ENCODE assay signal across 17 mouse cellular contexts in the genomic region with DNA sequence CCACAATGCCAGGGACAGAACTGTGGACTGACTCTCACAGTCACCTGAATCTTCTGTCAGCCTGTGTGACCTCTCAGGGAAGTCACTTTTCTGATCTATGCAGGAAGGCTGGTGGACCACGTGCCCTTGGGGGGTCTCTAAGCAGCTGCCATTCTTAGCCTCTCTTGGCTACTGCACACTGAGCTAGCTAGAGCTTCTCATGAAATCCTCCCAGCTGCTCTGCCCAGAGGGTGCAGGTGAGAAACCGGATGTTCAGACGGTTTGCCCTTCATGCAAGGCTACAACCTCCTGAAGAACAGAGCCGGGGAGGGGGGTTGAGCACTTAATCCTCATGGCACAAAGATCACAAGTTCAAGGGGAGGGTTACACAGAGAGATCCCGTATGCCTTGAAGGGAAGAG. TPM values are rescaled to one million over a fixed set of nuclear protein-coding genes. Genes with fewer than 3 reads are reported as not detected.
A peak's percentile ranks its signal among the peaks of the same experiment; 100 is the strongest.
DNase-seq lines count a peak whose midpoint lies in the region; ATAC-seq and TF ChIP-seq lines count a peak whose summit lies in the region.
"Had no signal": no experiment of that assay in that cellular context is flagged by ENCODE, and none has a peak within 500 bp of the region (broad histone marks: within the 10 kb centered on the region; RNA-seq: fewer than 3 reads in every experiment).

No protein-coding gene starts in this region.

- no peak for TF ChIP-seq CTCF in thymus, adult 2 months (IDR thresholded peaks at IDR 0.05; ENCODE audit: borderline replicate concordance, control insufficient read depth, extremely low read depth, insufficient read depth, low read length, poor library complexity)

- H3K4me2 ChIP-seq in kidney, embryonic 15.5 days: no peak overlapping the region
- H3K4me2 ChIP-seq in midbrain, embryonic 14.5 days (ENCODE audit: low read length): no peak overlapping the region
- H3K4me2 ChIP-seq: midbrain, embryonic 11.5 days; neural tube, embryonic 12.5 days had no signal

- peak; percentile 56; the same call in 1 of the 2 replicates for TF ChIP-seq POLR2A in thymus, adult 2 months (IDR thresholded peaks at IDR 0.05; ENCODE audit: control insufficient read depth, extremely low read depth, insufficient read depth, low read length, poor library complexity)

- H3K4me3 ChIP-seq in kidney, embryonic 15.5 days (replicated peaks): no peak overlapping the region
- no peak overlapping the region for H3K4me3 ChIP-seq in thymus, adult 2 months (ENCODE audit: control insufficient read depth, insufficient read depth, low read length)
- no peak overlapping the region for H3K4me3 ChIP-seq in midbrain, embryonic 14.5 days (replicated peaks; ENCODE audit: low read depth, low read length)
- H3K4me3 ChIP-seq: neural tube, embryonic 12.5 days had no signal

- no peaks in the 10 kb centered on the region for H3K9me3 ChIP-seq in kidney, embryonic 15.5 days (replicated peaks)
- H3K9me3 ChIP-seq in midbrain, embryonic 14.5 days (ENCODE audit: control insufficient read depth, low read length): no peaks in the 10 kb centered on the region
- H3K9me3 ChIP-seq: neural tube, embryonic 12.5 days had no signal

- peak; percentile 12 to 27 for DNase-seq in kidney, adult 8-10 months
- peak; percentile 60 for DNase-seq in CD4-positive, CD25-positive, alpha-beta regulatory T cell, adult 2 months (ENCODE audit: low read depth, low spot score)
- DNase-seq in thymus, adult 2 months: peak; percentile 82
- no peak for DNase-seq in adrenal gland, postnatal 36 days
- DNase-seq in gastrocnemius, adult 18-20 months (ENCODE audit: low spot score): no peak
- DNase-seq in midbrain, embryonic 14.5 days: no peak
- DNase-seq: cerebellum, postnatal 25 days; gastrocnemius, postnatal 36 days; retina, postnatal 1 day had no signal

- no peak overlapping the region for H3K9ac ChIP-seq in kidney, embryonic 15.5 days
- H3K9ac ChIP-seq in midbrain, embryonic 14.5 days (replicated peaks; ENCODE audit: low read length): no peak overlapping the region
- H3K9ac ChIP-seq: neural tube, embryonic 12.5 days had no signal

- H3K27ac ChIP-seq in kidney, embryonic 15.5 days: no peak overlapping the region
- peak overlapping the region; percentile 90 for H3K27ac ChIP-seq in thymus, adult 2 months (ENCODE audit: control insufficient read depth, insufficient read depth, low read length)
- no peak overlapping the region for H3K27ac ChIP-seq in midbrain, embryonic 14.5 days (replicated peaks; ENCODE audit: low read depth, low read length)
- H3K27ac ChIP-seq: neural tube, embryonic 12.5 days; stomach, postnatal 0 days had no signal

- WGBS in kidney, embryonic 15.5 days: 33% methylated on average over 5 of the region's 5 CpGs
- WGBS in thymus, adult 2 months: 7% methylated on average over 5 of the region's 5 CpGs
- 53% methylated on average over 5 of the region's 5 CpGs for WGBS in midbrain, embryonic 14.5 days

- peaks cover 41% of the 10 kb centered on the region for H3K27me3 ChIP-seq in kidney, embryonic 15.5 days
- no peaks in the 10 kb centered on the region for H3K27me3 ChIP-seq in thymus, adult 2 months (ENCODE audit: control insufficient read depth, insufficient read depth, low read length)
- H3K27me3 ChIP-seq in midbrain, embryonic 14.5 days (ENCODE audit: control insufficient read depth, insufficient read depth, low read length): peaks cover 10% of the 10 kb centered on the region

- no peaks in the 10 kb centered on the region for H3K36me3 ChIP-seq in kidney, embryonic 15.5 days
- no peaks in the 10 kb centered on the region for H3K36me3 ChIP-seq in thymus, adult 2 months (ENCODE audit: control insufficient read depth, insufficient read depth, low read length)
- H3K36me3 ChIP-seq in midbrain, embryonic 14.5 days (ENCODE audit: control insufficient read depth, insufficient read depth, low read length): no peaks in the 10 kb centered on the region
- H3K36me3 ChIP-seq: neural tube, embryonic 12.5 days had no signal

- ATAC-seq in kidney, embryonic 15.5 days (replicated peaks; ENCODE audit: low FRiP score): no peak
- ATAC-seq in activated CD4-positive, CD25-positive, alpha-beta regulatory T cell, adult 4 months: peak; percentile 42
- no peak for ATAC-seq in midbrain, embryonic 14.5 days (ENCODE audit: low FRiP score, low TSS enrichment)
- ATAC-seq: forebrain, embryonic 16.5 days; intestine, postnatal 0 days; lung, postnatal 0 days had no signal

- peaks cover 45% of the 10 kb centered on the region for H3K4me1 ChIP-seq in kidney, embryonic 15.5 days
- H3K4me1 ChIP-seq in thymus, adult 2 months (replicated peaks; ENCODE audit: control insufficient read depth, insufficient read depth, low read length): peaks cover 78% of the 10 kb centered on the region
- H3K4me1 ChIP-seq in midbrain, embryonic 14.5 days (ENCODE audit: control insufficient read depth, insufficient read depth, low read length): peaks cover 20% of the 10 kb centered on the region; the same call in 1 of the 2 replicates

RNA-seq across cellular contexts. Expression of a gene that starts 3.7 kb away (rescaled TPM):
- polyA plus RNA-seq in kidney, embryonic 15.5 days (2015; fragmentation: Nextera tagmentation; extraction: Ambion mirVana): 0.63 and 0.81 TPM in 2 replicates
- polyA plus RNA-seq in activated CD4-positive, CD25-positive, alpha-beta regulatory T cell, adult 4 months (2017; shearing (Covaris generic)): 1 to 10 TPM; 4.2 TPM
- 15.3 and 15.8 TPM in 2 replicates for polyA plus RNA-seq in thymus, adult 2 months (2012; rRNA removed)
- under 1 TPM; 0.30 to 0.40 TPM for total RNA-seq in adrenal gland, postnatal 36 days (2021)
- under 1 TPM; 0.09 to 0.14 TPM for total RNA-seq in gastrocnemius, adult 18-20 months (2021)
- 0.08 TPM in 1 of 2 replicates, not detected in the other for polyA plus RNA-seq in midbrain, embryonic 14.5 days (2014; fragmentation: Nextera tagmentation; extraction: Ambion mirVana)
- polyA plus RNA-seq: forebrain, embryonic 16.5 days; midbrain, embryonic 11.5 days had no signal

RNA-seq across cellular contexts. Expression of a gene that starts 33.5 kb away (rescaled TPM):
- polyA plus RNA-seq in kidney, embryonic 15.5 days (2015; fragmentation: Nextera tagmentation; extraction: Ambion mirVana): 7.4 and 10.1 TPM in 2 replicates
- polyA plus RNA-seq in activated CD4-positive, CD25-positive, alpha-beta regulatory T cell, adult 4 months (2017; shearing (Covaris generic)): 1 to 10 TPM; 2.1 TPM
- 59.8 and 78.9 TPM in 2 replicates for polyA plus RNA-seq in thymus, adult 2 months (2012; rRNA removed)
- total RNA-seq in adrenal gland, postnatal 36 days (2021): 10 to 100 TPM; 63.7 to 74.1 TPM
- 10 to 100 TPM; 40.6 to 41.6 TPM for total RNA-seq in gastrocnemius, adult 18-20 months (2021)
- 13.0 and 15.3 TPM in 2 replicates for polyA plus RNA-seq in midbrain, embryonic 14.5 days (2014; fragmentation: Nextera tagmentation; extraction: Ambion mirVana)

RNA-seq across cellular contexts. Expression of a gene that starts 55.2 kb away (rescaled TPM):
- 35.1 and 35.8 TPM in 2 replicates for polyA plus RNA-seq in kidney, embryonic 15.5 days (2015; fragmentation: Nextera tagmentation; extraction: Ambion mirVana)
- polyA plus RNA-seq in activated CD4-positive, CD25-positive, alpha-beta regulatory T cell, adult 4 months (2017; shearing (Covaris generic)): 10 to 100 TPM; 17.3 to 19.3 TPM
- 15.0 and 15.1 TPM in 2 replicates for polyA plus RNA-seq in thymus, adult 2 months (2012; rRNA removed)
- total RNA-seq in adrenal gland, postnatal 36 days (2021): 10 to 100 TPM; 35.5 to 38.6 TPM
- 10 to 100 TPM; 23.5 to 23.9 TPM for total RNA-seq in gastrocnemius, adult 18-20 months (2021)
- 41.9 and 47.5 TPM in 2 replicates for polyA plus RNA-seq in midbrain, embryonic 14.5 days (2014; fragmentation: Nextera tagmentation; extraction: Ambion mirVana)

Comparison
In these comparisons a context has a peak if more than half of its experiments do, and no peak if none do; other contexts are left out.
1. DNase-seq: peak in kidney, adult 8-10 months (2 of 2), CD4-positive, CD25-positive, alpha-beta regulatory T cell, adult 2 months (single experiment) and thymus, adult 2 months (single experiment); none in adrenal gland, postnatal 36 days (0 of 2), gastrocnemius, adult 18-20 months (single experiment) and midbrain, embryonic 14.5 days (single experiment).